Mouse (Mus musculus) midbrain, embryonic 16.5 days (tissue): ENCODE results near the gene Tmcc3. TPM values are rescaled to one million over a fixed set of nuclear protein-coding genes. Genes with fewer than 3 reads are reported as not detected.

ENCODE experiments used
- ATAC-seq: fragments of 200-750 bp; cut with Nextera tagmentation; 2 replicates; pipeline ENCODE4 v1.8.0; 2017; ENCODE audit warnings: moderate TSS enrichment
- H3K27ac ChIP-seq: fragments of 300-500 bp; sonication (generic); 2 replicates; pipeline ENCODE4 v1.5.1; 2014; ENCODE audit warnings: mild to moderate bottlenecking, low read length, mixed read lengths
- H3K27me3 ChIP-seq: fragments of 300-500 bp; sonication (generic); 2 replicates; pipeline ENCODE4 v1.6.1; 2014; ENCODE audit warnings: low read depth, low read length, mixed read lengths; ENCODE audit not compliant: control insufficient read depth, insufficient read depth
- H3K36me3 ChIP-seq: fragments of 300-500 bp; sonication (generic); 2 replicates; pipeline ENCODE4 v1.6.1; 2014; ENCODE audit warnings: mild to moderate bottlenecking, low read length, moderate library complexity, mixed read lengths; ENCODE audit not compliant: control insufficient read depth, insufficient read depth
- H3K4me1 ChIP-seq: fragments of 300-500 bp; sonication (generic); 2 replicates; pipeline ENCODE4 v1.6.1; 2014; ENCODE audit warnings: mild to moderate bottlenecking, low read length, mixed read lengths; ENCODE audit not compliant: control insufficient read depth, insufficient read depth
- H3K4me2 ChIP-seq: fragments of 300-500 bp; sonication (generic); 2 replicates; pipeline ENCODE4 v1.6.1; 2014; ENCODE audit warnings: mild to moderate bottlenecking, low read length, mixed read lengths
- H3K4me3 ChIP-seq: fragments of 300-500 bp; sonication (generic); 2 replicates; pipeline ENCODE4 v1.5.1; 2014; ENCODE audit warnings: low read depth, mild to moderate bottlenecking, low read length, moderate library complexity, mixed read lengths
- H3K9ac ChIP-seq: fragments of 300-500 bp; sonication (generic); 2 replicates; pipeline ENCODE4 v1.6.1; 2014; ENCODE audit warnings: low read depth, low read length, mixed read lengths
- H3K9me3 ChIP-seq: fragments of 300-500 bp; sonication (generic); replicated peaks from 2 replicates; pipeline ENCODE4 v1.6.1; 2014; ENCODE audit warnings: mild to moderate bottlenecking, low read length, mixed read lengths; ENCODE audit not compliant: control insufficient read depth, poor library complexity, severe bottlenecking
- WGBS: fragments of 180-500 bp; shearing (Covaris S2); extraction: QIAGEN DNeasy Blood & Tissue Kit; methylation state at CpG from one replicate; pipeline ENCODE4 v1.1.7; 2014; 5-methylcytosine and 5-hydroxymethylcytosine counted together
- polyA plus RNA-seq: library from polyadenylated mRNA; unstranded; fragments of >200 nt; fragmentation: Nextera tagmentation; extraction: Ambion mirVana; gene quantifications from 2 replicates; pipeline ENCODE4 v1.2.1, GENCODE M21; 2015

Gene Tmcc3
- polyA plus RNA-seq, 1 experiment from 2014 or later: 16.4 TPM

- Histone ChIP-seq H3K4me1 (peaks cover 23% of the 10 kb centered on the region), H3K27me3 (peaks cover 3% of the 10 kb centered on the region; the same call in 1 of the 2 replicates), H3K9ac (peak overlapping the region; percentile 73), H3K27ac (peak overlapping the region; percentile 78), H3K4me3 (peak overlapping the region; percentile 83), H3K36me3 (no peaks in the 10 kb centered on the region), H3K4me2 (peak overlapping the region; percentile 96), H3K9me3 (no peaks in the 10 kb centered on the region)
- peak; percentile 86 for ATAC-seq
- WGBS: under 1% methylated on average over 53 of the region's 71 CpGs
These were observed 202.9 kb downstream of the Tmcc3 start for GRCm38 (mm10) chr10:94514506-94515178.

GRCm38 (mm10) chr10:94515179-94515545 is 203.4 kb downstream of the Tmcc3 start:
- Histone ChIP-seq H3K4me3 (peak overlapping the region; percentile 83), H3K36me3 (no peaks in the 10 kb centered on the region), H3K9ac (peak overlapping the region; percentile 73), H3K27ac (peak overlapping the region; percentile 78), H3K4me1 (peaks cover 26% of the 10 kb centered on the region), H3K9me3 (no peaks in the 10 kb centered on the region), H3K4me2 (peak overlapping the region; percentile 96), H3K27me3 (peaks cover 3% of the 10 kb centered on the region; the same call in 1 of the 2 replicates)
- peak; percentile 90 for ATAC-seq
- WGBS: under 1% methylated on average over 31 of the region's 34 CpGs

GRCm38 (mm10) chr10:94515583-94515982 is 203.8 kb downstream of the Tmcc3 start:
- ATAC-seq: no peak; the same call in 1 of the 2 replicates
- 1% methylated on average over 10 of the region's 10 CpGs for WGBS
- peak overlapping the region; percentile 83 for H3K4me3 ChIP-seq
- no peaks in the 10 kb centered on the region for H3K36me3 ChIP-seq
- peak overlapping the region; percentile 73 for H3K9ac ChIP-seq
- peak overlapping the region; percentile 78 for H3K27ac ChIP-seq
- H3K9me3 ChIP-seq: no peaks in the 10 kb centered on the region
- H3K27me3 ChIP-seq: peaks cover 3% of the 10 kb centered on the region; the same call in 1 of the 2 replicates
- peaks cover 30% of the 10 kb centered on the region for H3K4me1 ChIP-seq
- H3K4me2 ChIP-seq: peak overlapping the region; percentile 96

- peaks cover 42% of the 10 kb centered on the region for H3K4me1 ChIP-seq
- no peaks in the 10 kb centered on the region for H3K36me3 ChIP-seq
- H3K27me3 ChIP-seq: peaks cover 3% of the 10 kb centered on the region; the same call in 1 of the 2 replicates
- H3K9me3 ChIP-seq: no peaks in the 10 kb centered on the region
- H3K9ac ChIP-seq: no peak overlapping the region
- 66% methylated on average over 7 of the region's 7 CpGs for WGBS
- ATAC-seq: no peak
- H3K27ac ChIP-seq: no peak overlapping the region
- H3K4me2 ChIP-seq: peak overlapping the region; percentile 27
- no peak overlapping the region for H3K4me3 ChIP-seq
These were observed 208.1 kb downstream of the Tmcc3 start for GRCm38 (mm10) chr10:94519887-94520286.

- Histone ChIP-seq H3K27me3 (peaks cover 3% of the 10 kb centered on the region; the same call in 1 of the 2 replicates), H3K36me3 (no peaks in the 10 kb centered on the region), H3K4me1 (peaks cover 41% of the 10 kb centered on the region), H3K27ac (no peak overlapping the region), H3K4me2 (peak overlapping the region; percentile 27), H3K9ac (0 out of 2 replicates have a peak overlapping the region, but pooled peaks have one; percentile 0), H3K9me3 (no peaks in the 10 kb centered on the region), H3K4me3 (no peak overlapping the region)
- no peak for ATAC-seq
- WGBS: 48% methylated on average over 17 of the region's 17 CpGs
These were observed 208.8 kb downstream of the Tmcc3 start for GRCm38 (mm10) chr10:94520306-94521106.

GRCm38 (mm10) chr10:94521107-94521401 is 209.3 kb downstream of the Tmcc3 start:
- peaks cover 36% of the 10 kb centered on the region for H3K4me1 ChIP-seq
- ATAC-seq: no peak
- 31% methylated on average over 3 of the region's 3 CpGs for WGBS

GRCm38 (mm10) chr10:94521776-94522175 is 210.0 kb downstream of the Tmcc3 start:
- Histone ChIP-seq H3K36me3 (no peaks in the 10 kb centered on the region), H3K4me2 (no peak overlapping the region), H3K4me1 (peaks cover 31% of the 10 kb centered on the region), H3K27ac (no peak overlapping the region), H3K9me3 (no peaks in the 10 kb centered on the region), H3K4me3 (no peak overlapping the region), H3K9ac (no peak overlapping the region), H3K27me3 (peaks cover 3% of the 10 kb centered on the region; the same call in 1 of the 2 replicates)
- no peak for ATAC-seq
- 39% methylated on average over 9 of the region's 10 CpGs for WGBS

More at GRCm38 (mm10) chr10:94521107-94521401, 209.3 kb downstream of the Tmcc3 start:
- Histone ChIP-seq H3K27me3 (peaks cover 3% of the 10 kb centered on the region; the same call in 1 of the 2 replicates), H3K27ac (no peak overlapping the region), H3K9ac (no peak overlapping the region), H3K4me3 (no peak overlapping the region), H3K9me3 (no peaks in the 10 kb centered on the region), H3K36me3 (no peaks in the 10 kb centered on the region), H3K4me2 (no peak overlapping the region)

GRCm38 (mm10) chr10:94523297-94523696 is 211.5 kb downstream of the Tmcc3 start:
- H3K27me3 ChIP-seq: peaks cover under 1% of the 10 kb centered on the region; the same call in 1 of the 2 replicates
- peak overlapping the region; percentile 46 for H3K4me2 ChIP-seq
- 87% methylated on average over 8 of the region's 8 CpGs for WGBS
- no peak overlapping the region for H3K27ac ChIP-seq
- no peak overlapping the region for H3K9ac ChIP-seq
- no peak for ATAC-seq
- H3K4me3 ChIP-seq: no peak overlapping the region
- no peaks in the 10 kb centered on the region for H3K36me3 ChIP-seq
- peaks cover 25% of the 10 kb centered on the region for H3K4me1 ChIP-seq
- no peaks in the 10 kb centered on the region for H3K9me3 ChIP-seq

- no peaks in the 10 kb centered on the region for H3K9me3 ChIP-seq
- H3K27ac ChIP-seq: no peak overlapping the region
- peak overlapping the region; percentile 46 for H3K4me2 ChIP-seq
- H3K4me3 ChIP-seq: no peak overlapping the region
- H3K4me1 ChIP-seq: peaks cover 25% of the 10 kb centered on the region
- ATAC-seq: peak; percentile 66
- H3K27me3 ChIP-seq: no peaks in the 10 kb centered on the region
- 7% methylated on average over 18 of the region's 18 CpGs for WGBS
- no peaks in the 10 kb centered on the region for H3K36me3 ChIP-seq
- 0 out of 2 replicates have a peak overlapping the region, but pooled peaks have one; percentile 18 for H3K9ac ChIP-seq
These were observed 212.0 kb downstream of the Tmcc3 start for GRCm38 (mm10) chr10:94523711-94524156.
